Mouse (Mus musculus) bone marrow, adult 2 months (tissue): Measurements from ENCODE around the gene Adamtsl4.

Source experiments
- CTCF ChIP-seq: fragments of 200-500 bp; IDR thresholded peaks from 2 replicates; pipeline ENCODE4 v1.5.1; 2011; ENCODE audit warnings: low read length, control low read depth; ENCODE audit not compliant: control insufficient read depth, insufficient read depth
- POLR2A ChIP-seq: fragments of 200-500 bp; IDR thresholded peaks from 2 replicates; pipeline ENCODE4 v1.6.1; 2011; ENCODE audit warnings: low read depth, mild to moderate bottlenecking, control low read depth, low read length, borderline replicate concordance; ENCODE audit not compliant: control insufficient read depth

DNA sequence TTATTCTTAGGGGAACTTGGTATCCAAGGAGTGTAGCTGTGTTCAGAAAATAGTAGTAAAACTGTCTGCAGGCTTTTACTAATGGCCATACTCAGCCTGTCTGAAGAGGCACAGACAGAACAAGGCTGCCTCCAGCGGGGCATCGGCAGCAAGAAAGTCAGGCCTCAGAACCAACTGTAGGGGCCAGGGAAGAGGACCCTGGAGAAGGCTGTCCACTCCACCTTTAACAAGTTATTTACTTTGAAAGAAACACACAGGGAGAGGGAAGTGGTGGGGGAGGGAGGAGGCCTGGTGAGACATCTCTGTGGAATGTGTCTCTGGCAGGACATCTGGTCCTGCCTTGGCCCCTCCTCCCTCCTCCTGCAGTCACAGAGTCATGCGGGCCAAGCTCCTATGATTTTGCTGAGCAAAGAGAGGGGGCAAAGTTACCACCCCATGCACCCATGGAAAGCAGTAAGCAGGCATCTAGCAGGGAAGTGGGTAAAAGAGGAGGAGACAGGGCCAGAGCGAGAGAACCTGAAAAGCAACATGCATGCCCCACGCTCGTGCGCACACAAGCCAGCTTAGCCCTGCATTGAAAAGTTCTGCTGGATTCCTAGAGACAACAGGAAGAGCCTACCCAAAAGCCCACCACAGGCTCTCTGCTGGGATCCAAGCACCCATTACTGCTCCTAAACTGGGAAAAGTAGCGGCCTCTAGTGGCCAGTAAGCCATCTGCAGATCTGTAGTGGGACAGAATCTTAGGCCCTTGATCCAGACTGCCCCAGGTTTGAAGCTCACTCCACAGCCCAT, 12.2 kb downstream of the Adamtsl4 start:
- peak; percentile 68 for TF ChIP-seq CTCF
- TF ChIP-seq POLR2A, result no peak
